Mouse (Mus musculus) macrophage (primary cell): Measurements from ENCODE around the gene Apool. TPM values are rescaled to one million over a fixed set of nuclear protein-coding genes. Genes with fewer than 3 reads are reported as not detected.
"Not testable (repeated sequence)": the region's sequence is repeated elsewhere in the genome, so short reads cannot be mapped to it uniquely, and the experiment has no call there.

ENCODE experiments used
- H3K27ac ChIP-seq: fragments of 350-480 bp; formaldehyde crosslinking; 2 replicates; pipeline ENCODE4 v1.9.0; 2021
- H3K36me3 ChIP-seq: fragments of 350-480 bp; formaldehyde crosslinking; 2 replicates; pipeline ENCODE4 v1.9.0; 2021; ENCODE audit errors: inconsistent target
- H3K4me3 ChIP-seq: fragments of 350-480 bp; formaldehyde crosslinking; 2 replicates; pipeline ENCODE4 v1.9.0; 2021; ENCODE audit errors: inconsistent target
- H3K79me2 ChIP-seq: fragments of 350-480 bp; formaldehyde crosslinking; 2 replicates; pipeline ENCODE4 v1.9.0; 2021; ENCODE audit errors: inconsistent target
- WGBS: methylation state at CpG from one replicate; pipeline ENCODE4 v1.1.7; 2026; ENCODE audit warnings: inconsistent platforms; ENCODE audit not compliant: missing documents; 5-methylcytosine and 5-hydroxymethylcytosine counted together
- polyA plus RNA-seq: library from polyadenylated mRNA; stranded (reverse); fragments of 250-400 nt; gene quantifications from 3 replicates; pipeline ENCODE4 v1.2.4, GENCODE M21; 2018; ENCODE audit warnings: inconsistent platforms
- total RNA-seq, 78 experiments: library from RNA; depleted of rRNA; stranded (reverse); fragments of 250-400 nt; gene quantifications; 1 replicate in 9 of 78; 2 replicates in 24 of 78; 3 replicates in 43 of 78; 4 replicates in 2 of 78; pipeline ENCODE4 v1.2.4; 2018; ENCODE audit warnings: inconsistent platforms in 56 of 78

Apool gene
- 10 to 100 TPM in 20 of 26 experiments, 1 to 10 TPM in 6; 1.6 to 28.6 (median 16.4) TPM for total RNA-seq (2018; cell fraction: chromatin; rRNA removed)
- 10 to 100 TPM; 15.8 to 42.2 (median 29.5) TPM for total RNA-seq (2018; cell fraction: cytosol; rRNA removed)
- 10 to 100 TPM in 22 of 26 experiments, 1 to 10 TPM in 4; 3.9 to 35.4 (median 16.7) TPM for total RNA-seq (2018; cell fraction: nucleus; rRNA removed)
- polyA plus RNA-seq, result 15.9 to 26.2 TPM (median 18.3 TPM) in 3 replicates

DNA sequence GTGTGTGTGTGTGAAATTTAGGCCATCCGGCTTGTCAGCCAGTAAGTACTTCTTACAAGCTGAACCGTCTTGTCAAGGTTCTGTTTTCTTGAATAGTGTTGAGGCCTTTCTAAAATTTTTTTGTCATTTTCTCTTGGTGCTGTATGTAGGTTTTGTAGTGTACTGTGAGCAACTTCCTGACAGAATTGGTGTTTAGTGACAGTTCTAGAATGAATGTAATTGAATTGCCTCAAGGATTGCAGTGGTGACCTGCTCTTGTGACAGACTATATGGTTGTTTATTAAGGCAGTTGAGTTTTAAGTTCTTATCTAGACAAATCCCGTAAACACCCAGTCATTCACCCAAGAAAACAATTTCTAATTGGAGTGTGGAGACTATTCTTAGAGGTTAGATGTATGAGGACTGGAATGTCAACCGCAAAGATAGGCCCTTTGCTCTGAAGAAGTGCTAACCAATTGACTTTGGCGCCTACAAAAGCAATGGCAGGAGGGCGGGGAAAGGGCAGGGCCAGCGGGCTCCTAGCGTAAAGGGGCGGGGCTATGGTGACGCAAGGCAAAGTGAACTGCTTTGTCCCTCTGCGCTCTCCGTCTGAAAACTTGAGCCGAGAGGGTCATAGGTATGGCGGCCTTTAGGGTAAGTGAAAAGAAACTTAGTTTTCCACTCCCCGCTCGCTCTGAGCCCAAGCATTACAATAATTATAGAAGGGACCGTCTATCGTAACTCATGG lies at the start of gene Apool:
Apool (plus strand) TSS at position 531 of the 727 bp plus-strand sequence.
- H3K27ac ChIP-seq, result peak within 1 kb of the TSS; percentile 54
- peaks cover 20% of the 10 kb centered on the region; the same call in 1 of the 2 replicates for H3K79me2 ChIP-seq
- WGBS, result 30% methylated on average over 13 of the region's 18 CpGs
- no peaks in the 10 kb centered on the region for H3K36me3 ChIP-seq
- H3K4me3 ChIP-seq, result peak within 1 kb of the TSS; percentile 71

DNA sequence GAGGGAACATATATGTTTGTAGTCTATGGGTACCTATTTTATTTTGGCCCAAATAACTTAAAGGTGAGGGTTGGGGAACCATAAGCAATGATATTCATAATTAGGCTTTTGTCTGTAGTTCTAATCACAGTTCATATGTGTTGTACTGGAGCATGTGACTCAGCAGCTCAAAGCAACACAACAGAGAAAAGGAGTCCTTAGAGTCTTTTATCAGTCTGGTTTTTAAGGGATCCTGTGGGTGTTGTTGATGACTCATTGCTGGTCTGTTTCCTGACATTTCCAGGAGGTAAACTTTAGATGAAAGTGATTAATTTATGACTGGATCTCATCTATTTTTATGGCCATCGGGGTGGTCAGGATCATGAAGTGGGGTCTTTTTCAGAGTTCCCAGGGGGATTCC lies 37.6 kb upstream of the Apool start:
- Histone ChIP-seq H3K36me3 (no peaks in the 10 kb centered on the region), H3K79me2 (no peaks in the 10 kb centered on the region), H3K4me3 (no peak overlapping the region), H3K27ac (no peak overlapping the region)
- WGBS, result 30% methylated on average over 1 of the region's 1 CpGs

DNA sequence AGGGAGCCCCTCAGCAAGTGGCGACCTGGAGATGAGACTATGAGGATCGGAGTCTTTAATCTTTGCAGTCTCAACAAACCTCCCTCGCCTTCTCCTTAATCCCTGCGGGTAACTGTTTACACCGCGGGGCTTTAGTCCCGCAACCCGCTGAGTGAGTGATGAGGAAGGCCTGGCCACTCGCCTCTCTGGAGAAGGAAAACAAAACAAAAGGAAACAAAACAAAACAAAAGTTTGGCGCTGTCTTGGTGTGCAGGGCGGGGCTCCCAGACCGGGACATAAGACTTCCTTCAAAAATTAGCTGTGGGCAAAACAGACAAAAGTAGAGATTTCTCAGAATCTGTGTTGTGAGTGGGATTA lies 375 bp downstream of the Apool start:
- H3K27ac ChIP-seq, result peak overlapping the region; percentile 54
- 13% methylated on average over 12 of the region's 12 CpGs for WGBS

DNA sequence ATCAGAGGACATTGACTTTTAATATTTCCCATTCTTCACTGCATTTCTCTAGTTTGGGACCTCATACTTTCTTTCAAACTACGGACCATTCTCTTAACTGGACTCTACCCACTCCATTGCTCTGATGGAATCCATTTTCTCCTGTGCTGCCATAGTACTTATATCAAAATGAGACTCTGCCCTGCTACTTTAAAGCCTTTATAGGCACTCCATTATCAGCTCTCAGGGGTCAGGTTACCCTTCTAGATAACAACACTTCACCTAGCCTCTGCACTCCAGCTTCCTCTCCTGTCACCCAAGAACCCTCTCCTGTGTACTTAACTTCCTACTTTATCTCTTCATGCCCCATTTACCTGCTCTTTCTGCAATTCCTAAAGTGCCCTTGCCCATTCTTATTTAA lies 960 bp downstream of the Apool start:
- H3K27ac ChIP-seq, result no peak overlapping the region
- 85% methylated on average over 1 of the region's 1 CpGs for WGBS
- H3K36me3 ChIP-seq, result no peaks in the 10 kb centered on the region
- peak overlapping the region; percentile 71 for H3K4me3 ChIP-seq
- peaks cover 20% of the 10 kb centered on the region; the same call in 1 of the 2 replicates for H3K79me2 ChIP-seq

More for the DNA sequence above, 375 bp downstream of the Apool start:
- Histone ChIP-seq H3K4me3 (peak overlapping the region; percentile 71), H3K36me3 (no peaks in the 10 kb centered on the region), H3K79me2 (peaks cover 20% of the 10 kb centered on the region; the same call in 1 of the 2 replicates)

DNA sequence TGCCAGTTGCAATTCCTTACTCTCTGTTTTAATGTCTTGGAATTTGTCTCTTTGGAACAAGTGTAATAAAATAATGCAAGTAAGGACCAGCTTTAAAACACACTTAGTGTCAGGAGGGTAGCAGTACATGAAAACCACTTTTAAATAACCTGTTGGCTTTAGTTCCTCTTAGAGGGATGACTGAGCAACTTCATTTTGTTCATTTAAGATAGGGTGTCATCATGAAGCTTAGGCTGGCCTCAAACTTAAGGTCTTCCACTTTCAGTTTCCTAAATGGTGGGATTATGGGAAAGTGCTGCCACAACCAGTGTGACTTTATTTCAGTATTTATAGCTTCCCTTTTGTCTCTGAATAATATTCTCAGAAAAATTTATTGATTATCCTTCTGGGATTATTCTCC lies 9.1 kb downstream of the Apool start:
- Histone ChIP-seq H3K4me3 (no peak overlapping the region), H3K36me3 (no peaks in the 10 kb centered on the region), H3K79me2 (peaks cover 15% of the 10 kb centered on the region; the same call in 1 of the 2 replicates), H3K27ac (no peak overlapping the region)

DNA sequence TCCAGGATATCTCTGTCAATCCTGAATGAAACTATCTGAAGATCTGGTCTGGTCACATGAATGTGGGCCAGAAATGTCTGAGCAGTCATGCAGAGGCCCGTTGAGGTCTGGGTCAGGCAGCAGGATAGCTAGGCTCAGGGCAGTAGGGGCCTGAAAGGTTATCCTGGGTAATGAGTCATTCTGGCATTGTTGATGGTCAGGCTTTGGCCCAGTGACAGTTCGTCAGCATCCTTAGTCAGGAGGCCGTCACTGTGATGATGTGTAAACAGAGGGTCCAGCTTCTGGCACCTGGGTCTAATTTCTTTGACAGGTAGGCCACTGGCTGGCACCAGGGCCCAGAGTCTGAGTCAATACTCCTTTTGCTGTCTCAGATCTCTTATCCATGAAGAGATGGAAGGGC lies 28.4 kb downstream of the Apool start:
- Histone ChIP-seq H3K79me2 (no peaks in the 10 kb centered on the region), H3K27ac (no peak overlapping the region), H3K36me3 (no peaks in the 10 kb centered on the region), H3K4me3 (no peak overlapping the region)
- 89% methylated on average over 3 of the region's 3 CpGs for WGBS

DNA sequence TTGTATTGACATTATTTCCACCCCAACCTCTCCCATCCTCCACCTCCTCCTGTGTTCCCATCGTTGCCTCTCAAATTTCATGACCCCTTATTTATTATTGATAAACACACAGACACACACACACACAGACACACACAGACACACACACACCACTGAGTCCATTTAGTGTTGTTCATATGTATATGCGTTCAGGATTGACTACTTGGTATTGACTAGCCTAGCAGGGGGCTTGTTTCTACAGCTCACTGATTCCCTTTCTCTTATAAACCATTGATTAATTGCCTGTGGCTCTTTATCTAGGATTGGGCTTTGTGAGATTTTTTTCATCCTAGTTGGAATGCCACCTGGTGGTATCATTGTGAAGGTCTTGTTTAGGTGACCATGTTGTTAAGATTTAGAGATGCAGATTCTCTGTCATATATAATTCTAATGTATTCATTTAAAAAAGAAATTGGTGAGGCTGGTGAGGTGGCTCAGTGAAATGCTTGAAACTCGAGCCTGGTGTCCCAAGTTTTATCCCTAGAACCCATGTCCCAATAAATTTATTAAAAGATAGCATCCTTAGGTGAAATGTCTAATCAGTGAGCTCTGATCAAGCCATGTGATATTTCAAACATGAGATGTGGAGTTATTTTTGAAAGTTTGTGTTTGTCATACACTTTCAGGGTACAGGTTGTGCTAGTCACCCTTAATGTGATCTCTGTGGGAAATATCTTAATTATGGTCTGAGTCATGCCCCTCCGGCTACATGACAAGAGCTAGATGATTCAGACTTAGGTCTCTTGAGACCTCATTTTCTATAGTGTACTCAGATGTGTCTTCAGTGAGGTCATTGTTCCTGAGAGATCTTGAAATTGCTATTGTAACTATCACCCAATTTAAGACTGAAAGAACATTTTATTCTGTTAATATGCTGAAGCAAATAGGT lies 36.6 kb downstream of the Apool start:
- H3K27ac ChIP-seq, result no peak overlapping the region
- WGBS, result 90% methylated on average over 4 of the region's 4 CpGs
- H3K79me2 ChIP-seq, result no peaks in the 10 kb centered on the region
- H3K36me3 ChIP-seq, result no peaks in the 10 kb centered on the region
- no peak overlapping the region for H3K4me3 ChIP-seq

DNA sequence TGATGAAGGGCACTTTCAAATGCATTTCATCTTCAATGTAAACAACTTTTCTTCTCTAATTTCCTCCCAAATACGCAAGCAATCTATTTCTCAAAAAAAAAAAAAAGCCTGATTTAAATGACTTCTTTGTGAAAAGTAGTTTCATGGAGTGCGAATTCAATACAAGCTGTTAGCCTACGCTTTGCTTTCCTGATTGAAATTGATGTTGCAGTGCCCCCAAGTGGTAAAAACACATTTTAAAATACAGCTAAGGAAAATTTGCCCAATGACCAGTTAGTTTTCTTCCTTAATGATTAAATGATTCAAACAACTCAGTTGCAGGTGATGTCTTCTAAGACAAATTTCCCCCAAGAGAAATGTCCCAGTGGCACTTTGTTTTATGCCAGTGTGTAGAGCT lies 37.3 kb downstream of the Apool start:
- Histone ChIP-seq H3K27ac (no peak overlapping the region), H3K4me3 (no peak overlapping the region), H3K79me2 (no peaks in the 10 kb centered on the region), H3K36me3 (no peaks in the 10 kb centered on the region)
- whole genome bisulfite sequencing, result 71% methylated on average over 3 of the region's 3 CpGs

DNA sequence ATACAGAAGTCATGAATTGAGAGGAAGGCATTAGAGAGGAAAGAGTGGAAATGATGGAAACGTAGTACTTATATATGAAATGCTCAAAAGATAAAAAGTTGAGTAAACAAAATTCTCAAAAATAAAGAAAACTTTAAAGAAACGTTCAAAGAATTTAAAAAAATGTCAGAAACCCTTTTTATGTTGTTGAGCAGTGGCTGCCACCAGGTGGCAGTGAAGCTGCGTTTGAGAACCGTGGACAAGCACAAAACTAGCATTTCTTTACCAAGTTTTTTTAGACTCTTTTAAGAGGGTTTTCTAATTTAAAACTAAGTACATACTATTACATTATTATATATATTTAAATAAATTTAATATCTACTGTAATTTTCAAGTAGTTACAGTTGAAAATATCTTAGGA lies 57.3 kb downstream of the Apool start:
- Histone ChIP-seq H3K4me3 (no peak overlapping the region), H3K36me3 (no peaks in the 10 kb centered on the region), H3K27ac (no peak overlapping the region), H3K79me2 (no peaks in the 10 kb centered on the region)
- 46% methylated on average over 4 of the region's 4 CpGs for WGBS

DNA sequence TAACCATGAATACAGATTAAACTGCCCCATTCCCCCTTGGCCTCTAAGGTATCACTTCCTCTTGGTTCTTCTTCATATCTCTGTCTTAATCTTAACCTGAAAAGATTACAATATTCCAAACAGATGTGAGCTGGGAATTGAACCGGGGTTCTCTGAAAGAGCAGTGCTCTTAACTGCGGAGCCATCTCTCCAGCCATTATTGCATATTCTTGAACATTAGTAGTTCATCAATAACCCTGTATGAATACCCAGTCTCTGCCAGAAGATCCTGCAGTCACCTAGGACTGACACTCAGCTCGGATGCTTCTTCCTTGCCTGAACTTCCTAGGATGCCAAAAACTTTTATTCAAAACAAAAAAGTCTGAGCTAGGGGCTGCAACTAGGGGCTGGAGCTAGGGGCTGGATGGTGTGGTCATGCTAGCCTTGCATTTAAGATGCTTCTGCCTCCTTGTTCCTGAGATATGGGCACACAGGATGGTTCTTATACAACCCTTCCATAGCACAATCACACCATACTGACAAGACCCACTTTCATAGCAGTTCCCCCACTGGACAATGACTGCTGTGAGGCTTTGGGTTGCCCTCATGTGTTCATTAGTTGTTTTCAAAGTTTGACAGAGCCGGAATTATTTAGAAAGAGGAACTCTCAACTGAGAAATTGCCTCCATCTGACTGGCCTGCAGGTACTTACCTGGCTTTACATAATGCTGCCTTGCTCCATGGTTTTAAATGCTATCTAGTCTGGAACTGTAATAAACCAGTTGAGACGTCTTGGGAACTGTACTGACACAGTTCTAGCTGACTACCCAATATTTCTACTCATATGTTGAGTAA lies 59.7 kb downstream of the Apool start:
- H3K79me2 ChIP-seq, H3K36me3 ChIP-seq, H3K27ac ChIP-seq, H3K4me3 ChIP-seq: not testable (repeated sequence)
- WGBS, result 81% methylated on average over 5 of the region's 5 CpGs

DNA sequence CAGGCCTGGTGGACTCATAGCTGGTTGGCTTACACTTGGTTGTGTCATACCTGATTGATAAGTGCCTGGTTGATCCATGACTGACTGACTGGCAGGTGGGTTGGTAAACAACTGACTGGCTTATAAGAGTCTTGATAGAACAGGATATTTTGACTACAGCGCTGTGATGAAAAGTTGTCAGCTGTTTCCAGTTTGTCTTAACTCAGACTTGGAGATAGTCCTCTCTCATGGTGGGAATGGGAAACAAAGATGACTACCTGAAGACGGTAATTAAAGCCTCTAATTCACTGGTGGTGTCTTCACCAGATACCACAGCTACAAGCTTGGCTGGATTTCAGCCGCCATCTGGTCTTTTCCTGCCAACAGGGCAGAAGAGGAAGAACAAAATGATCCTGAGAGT lies 95.5 kb downstream of the Apool start, which contains the start of gene Satl1:
Satl1 (minus strand) TSS at position 101 of the 400 bp plus-strand sequence.
- 87% methylated on average over 3 of the region's 3 CpGs for WGBS
- Histone ChIP-seq H3K79me2 (no peaks in the 10 kb centered on the region), H3K36me3 (no peaks in the 10 kb centered on the region), H3K4me3 (no peak within 1 kb of the TSS), H3K27ac (no peak within 1 kb of the TSS)

DNA sequence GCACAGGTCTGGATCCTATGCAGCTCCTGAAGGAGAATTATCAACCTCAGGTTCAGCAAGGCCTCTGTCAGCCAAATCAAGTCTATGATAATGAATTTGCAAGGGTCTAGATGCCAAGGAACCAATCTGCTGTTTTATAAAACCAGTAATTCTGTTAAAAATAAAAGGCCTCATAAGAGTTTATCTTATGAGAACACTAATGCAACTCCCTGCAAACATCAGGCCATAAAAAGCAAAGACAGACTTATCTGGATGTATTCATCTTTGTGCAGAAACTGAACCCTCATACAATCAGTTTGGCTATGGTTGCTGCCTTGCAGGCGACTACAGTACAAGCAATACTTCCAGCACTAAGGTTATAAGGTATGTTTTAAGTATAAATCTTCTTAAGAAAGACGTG lies 101.2 kb downstream of the Apool start:
- Histone ChIP-seq H3K4me3 (no peak overlapping the region), H3K79me2 (no peaks in the 10 kb centered on the region), H3K27ac (no peak overlapping the region), H3K36me3 (no peaks in the 10 kb centered on the region)
- WGBS, result 80% methylated on average over 2 of the region's 2 CpGs
